Mouse (Mus musculus) ES-Bruce4 (cell line): ENCODE results near the gene Smco2. TPM values are rescaled to one million over a fixed set of nuclear protein-coding genes. Genes with fewer than 3 reads are reported as not detected.

Experiments used
- H3K27ac ChIP-seq: 2 replicates; pipeline ENCODE4 v1.5.1; 2012; ENCODE audit warnings: low read length, inconsistent platforms; ENCODE audit not compliant: insufficient read depth
- H3K27me3 ChIP-seq: 2 replicates; pipeline ENCODE4 v1.6.1; 2012; ENCODE audit warnings: mild to moderate bottlenecking, low read length, inconsistent platforms; ENCODE audit not compliant: control insufficient read depth, poor library complexity, insufficient read depth, severe bottlenecking
- H3K36me3 ChIP-seq: 2 replicates; pipeline ENCODE4 v1.6.1; 2012; ENCODE audit warnings: inconsistent platforms, mild to moderate bottlenecking, low read length, moderate library complexity; ENCODE audit not compliant: control insufficient read depth, poor library complexity, insufficient read depth, severe bottlenecking
- H3K4me1 ChIP-seq: one replicate; pipeline ENCODE4 v1.8.1; 2011; ENCODE audit warnings: low read length; ENCODE audit not compliant: control insufficient read depth, insufficient read depth
- H3K4me3 ChIP-seq: 2 replicates; pipeline ENCODE4 v1.5.1; 2011; ENCODE audit warnings: low read depth, mild to moderate bottlenecking, low read length
- H3K9ac ChIP-seq: 2 replicates; pipeline ENCODE4 v1.6.1; 2012; ENCODE audit warnings: low read depth, mild to moderate bottlenecking, inconsistent platforms; ENCODE audit not compliant: poor library complexity, severe bottlenecking
- H3K9me3 ChIP-seq: replicated peaks from 2 replicates; pipeline ENCODE4 v1.6.1; 2012; ENCODE audit warnings: mild to moderate bottlenecking, low read length, inconsistent platforms; ENCODE audit not compliant: control insufficient read depth, poor library complexity, insufficient read depth, severe bottlenecking
- CTCF ChIP-seq: IDR thresholded peaks from one replicate; pipeline ENCODE4 v1.8.1; 2011; ENCODE audit warnings: low read depth, low read length
- EP300 ChIP-seq: IDR thresholded peaks from 2 replicates; pipeline ENCODE4 v1.6.1; 2011; ENCODE audit warnings: low read depth, low read length; ENCODE audit not compliant: insufficient read depth
- POLR2A ChIP-seq: IDR thresholded peaks from one replicate; pipeline ENCODE4 v1.8.1; 2011; ENCODE audit warnings: low read length; ENCODE audit not compliant: insufficient read depth
- polyA plus RNA-seq: library from polyadenylated mRNA; stranded (reverse); fragments of >200 nt; gene quantifications from 2 replicates; pipeline ENCODE4 v1.2.4, GENCODE M21; 2011; ENCODE audit warnings: low read depth; ENCODE audit not compliant: missing spikeins, insufficient read depth, insufficient read length

The Smco2 gene
- polyA plus RNA-seq, 1 experiment, result not detected

GRCm38 (mm10) chr6:146847402-146847801 lies 2.5 kb upstream of the Smco2 start:
- Histone ChIP-seq H3K4me3 (no peak overlapping the region), H3K36me3 (no peaks in the 10 kb centered on the region), H3K27me3 (no peaks in the 10 kb centered on the region), H3K9ac (no peak overlapping the region), H3K9me3 (no peaks in the 10 kb centered on the region), H3K4me1 (no peaks in the 10 kb centered on the region), H3K27ac (no peak overlapping the region)
- TF ChIP-seq EP300 (no peak), CTCF (no peak), POLR2A (no peak)

DNA sequence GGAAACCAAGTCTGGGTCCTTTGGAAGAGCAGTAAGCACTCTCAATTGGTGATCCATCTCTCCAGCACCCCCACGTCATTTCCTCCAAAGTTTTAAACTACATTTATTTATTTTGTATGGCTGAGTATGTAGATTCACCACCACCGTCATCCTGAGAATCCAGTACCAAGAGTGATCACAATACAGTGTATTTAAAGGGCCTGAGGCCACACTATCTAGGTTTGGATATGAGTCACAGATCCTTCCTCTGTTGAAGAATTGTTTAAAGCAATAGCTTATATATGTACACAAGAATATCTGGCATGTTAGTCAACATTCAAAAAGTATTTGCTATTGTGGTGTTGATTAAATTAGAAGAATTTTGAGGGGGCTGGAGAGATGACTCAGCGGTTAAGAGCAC lies 1.6 kb upstream of the Smco2 start:
- Histone ChIP-seq H3K27me3 (no peaks in the 10 kb centered on the region), H3K9ac (no peak overlapping the region), H3K9me3 (no peaks in the 10 kb centered on the region), H3K27ac (no peak overlapping the region), H3K4me1 (no peaks in the 10 kb centered on the region), H3K36me3 (no peaks in the 10 kb centered on the region), H3K4me3 (no peak overlapping the region)
- no peak for TF ChIP-seq CTCF
- no peak for TF ChIP-seq POLR2A
- no peak for TF ChIP-seq EP300

DNA sequence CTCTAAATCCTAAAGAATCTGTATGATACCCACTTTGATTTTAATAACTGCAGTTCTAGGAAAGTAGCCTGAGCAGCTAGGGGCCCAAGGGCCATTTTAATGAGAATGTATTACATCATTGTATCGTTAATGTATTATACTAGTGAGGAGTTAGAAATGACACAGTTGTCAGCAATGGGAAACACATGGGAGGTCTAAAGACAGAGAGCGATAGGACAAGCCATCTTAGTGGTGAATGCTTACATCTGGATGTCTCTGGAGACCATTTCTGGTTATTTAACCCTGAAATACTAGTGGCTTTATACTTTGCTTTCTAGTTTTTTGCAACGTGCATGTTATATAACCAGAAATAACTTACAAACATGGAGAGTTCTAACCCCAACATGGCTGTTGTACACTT lies 2.0 kb downstream of the Smco2 start:
- TF ChIP-seq CTCF (no peak), EP300 (no peak), POLR2A (no peak)
- Histone ChIP-seq H3K4me1 (no peaks in the 10 kb centered on the region), H3K27ac (no peak overlapping the region)

DNA sequence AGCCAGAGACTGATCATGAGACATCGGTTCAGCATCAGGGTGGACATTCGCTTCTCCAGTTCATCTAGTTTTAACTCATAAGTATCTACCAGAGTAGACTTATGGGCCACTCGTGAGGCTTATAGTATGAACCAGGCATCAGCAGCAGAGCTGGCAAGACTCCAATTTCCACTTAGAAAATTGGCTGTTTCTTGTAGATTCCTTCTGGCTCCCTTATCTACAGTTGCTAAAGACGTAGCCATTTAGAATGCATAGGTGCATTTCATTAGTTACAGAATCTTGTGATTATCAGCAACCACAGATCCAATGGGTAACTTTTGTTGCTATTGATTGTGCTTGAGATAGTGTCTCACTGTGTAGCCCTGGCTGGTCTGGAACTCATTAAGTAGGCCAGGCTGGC lies 2.8 kb downstream of the Smco2 start:
- Histone ChIP-seq H3K27ac (no peak overlapping the region), H3K36me3 (no peaks in the 10 kb centered on the region), H3K27me3 (no peaks in the 10 kb centered on the region), H3K9me3 (no peaks in the 10 kb centered on the region), H3K9ac (no peak overlapping the region), H3K4me3 (no peak overlapping the region), H3K4me1 (no peaks in the 10 kb centered on the region)
- TF ChIP-seq EP300, result no peak
- TF ChIP-seq POLR2A, result no peak
- TF ChIP-seq CTCF, result no peak

More for the DNA sequence above, 2.0 kb downstream of the Smco2 start:
- no peak overlapping the region for H3K9ac ChIP-seq
- no peak overlapping the region for H3K4me3 ChIP-seq
- no peaks in the 10 kb centered on the region for H3K9me3 ChIP-seq
- H3K27me3 ChIP-seq, result no peaks in the 10 kb centered on the region
- H3K36me3 ChIP-seq, result no peaks in the 10 kb centered on the region

GRCm38 (mm10) chr6:146855185-146855584 lies 5.3 kb downstream of the Smco2 start:
- no peak overlapping the region for H3K4me3 ChIP-seq
- no peaks in the 10 kb centered on the region for H3K4me1 ChIP-seq
- no peaks in the 10 kb centered on the region for H3K36me3 ChIP-seq
- no peak for TF ChIP-seq POLR2A
- no peak for TF ChIP-seq CTCF
- TF ChIP-seq EP300, result no peak
- no peaks in the 10 kb centered on the region for H3K9me3 ChIP-seq
- no peak overlapping the region for H3K9ac ChIP-seq
- H3K27ac ChIP-seq, result no peak overlapping the region
- H3K27me3 ChIP-seq, result no peaks in the 10 kb centered on the region

- Histone ChIP-seq H3K27ac (no peak overlapping the region), H3K36me3 (no peaks in the 10 kb centered on the region), H3K27me3 (no peaks in the 10 kb centered on the region), H3K4me1 (no peaks in the 10 kb centered on the region), H3K9me3 (no peaks in the 10 kb centered on the region), H3K4me3 (no peak overlapping the region), H3K9ac (no peak overlapping the region)
- TF ChIP-seq POLR2A (no peak), EP300 (no peak), CTCF (no peak)
These were observed 7.5 kb downstream of the Smco2 start for GRCm38 (mm10) chr6:146857386-146857785.
